Mouse (Mus musculus): ENCODE measurements at regions not wholly inside any gene's neighbourhood (a gene's known extent, or its start where the extent isn't known, plus 50 kb on each side); places are given as distances from the start of the nearest gene placed in this dataset.

DNA sequence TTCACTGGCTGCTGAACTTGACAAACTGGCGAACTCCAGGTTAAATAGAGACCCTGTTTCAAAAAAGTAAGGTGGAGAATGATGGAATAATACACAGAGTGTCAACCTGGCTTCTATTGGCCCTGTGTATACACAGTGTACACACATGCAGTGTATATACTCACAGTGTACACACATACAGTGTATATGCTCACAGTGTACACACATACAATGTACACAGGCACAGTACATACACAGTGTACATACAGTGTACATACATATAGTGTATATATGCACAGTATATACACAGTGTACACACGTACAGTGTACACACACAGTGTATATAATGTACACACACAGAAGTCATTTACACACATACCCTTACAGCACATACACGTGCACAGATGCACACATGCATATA is 52.4 kb upstream of the Aldh1b1 start:
- intact Hi-C loops (cut with DNase I): no loop called here
- DNase-seq (ENCODE audit: low spot score in 2 of 2): no peak

DNA sequence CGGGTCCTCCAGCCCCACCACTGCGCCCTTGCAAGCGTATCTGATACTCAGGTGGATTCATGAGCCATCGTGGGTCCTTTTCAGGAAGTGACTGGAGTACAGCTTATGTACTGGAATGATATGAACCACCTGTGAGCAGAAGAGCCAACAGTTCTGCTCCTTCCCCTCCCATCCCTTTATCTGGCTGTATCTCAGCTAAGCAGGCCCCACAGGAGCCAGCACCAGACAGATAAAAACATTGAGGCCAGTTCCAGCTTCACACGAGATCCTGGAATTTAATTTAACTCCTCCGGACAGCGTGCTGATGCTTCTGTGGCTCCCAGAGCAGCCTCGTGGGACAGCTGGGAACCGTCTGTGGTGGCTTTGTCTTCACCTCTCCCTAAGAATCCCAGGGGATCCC is 53.1 kb upstream of the Aldh1b1 start:
- intact Hi-C loops (cut with DNase I): no loop called here
- DNase-seq (ENCODE audit: low spot score in 2 of 2): no peak

DNA sequence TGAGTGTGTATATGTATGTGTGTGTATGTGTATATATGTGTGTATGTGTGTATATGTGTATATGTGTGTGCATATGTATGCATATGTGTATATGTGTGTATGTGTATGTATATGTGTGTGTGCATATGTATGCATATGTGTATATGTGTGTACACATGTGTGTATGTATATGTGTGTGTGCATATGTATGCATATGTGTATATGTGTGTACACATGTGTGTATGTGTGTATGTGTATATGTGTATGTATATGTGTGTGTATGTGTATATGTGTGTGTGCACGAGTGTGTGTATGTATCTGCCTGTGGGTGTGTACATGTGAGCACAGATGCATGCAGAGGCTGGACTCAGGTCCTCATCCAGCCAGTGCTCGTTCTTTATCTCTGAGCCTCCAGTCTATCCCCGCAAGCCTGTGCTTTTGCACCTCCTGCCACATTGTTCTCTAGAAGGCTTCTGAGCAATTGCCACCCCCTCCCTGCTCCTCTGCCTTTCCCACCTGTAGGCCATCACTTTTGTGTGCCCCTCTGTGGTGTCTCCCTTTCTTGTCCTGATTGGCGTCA is 53.9 kb upstream of the Aldh1b1 start:
- DNase-seq (ENCODE audit: low spot score in 2 of 2): no peak
- intact Hi-C loops (cut with DNase I): no loop called here

DNA sequence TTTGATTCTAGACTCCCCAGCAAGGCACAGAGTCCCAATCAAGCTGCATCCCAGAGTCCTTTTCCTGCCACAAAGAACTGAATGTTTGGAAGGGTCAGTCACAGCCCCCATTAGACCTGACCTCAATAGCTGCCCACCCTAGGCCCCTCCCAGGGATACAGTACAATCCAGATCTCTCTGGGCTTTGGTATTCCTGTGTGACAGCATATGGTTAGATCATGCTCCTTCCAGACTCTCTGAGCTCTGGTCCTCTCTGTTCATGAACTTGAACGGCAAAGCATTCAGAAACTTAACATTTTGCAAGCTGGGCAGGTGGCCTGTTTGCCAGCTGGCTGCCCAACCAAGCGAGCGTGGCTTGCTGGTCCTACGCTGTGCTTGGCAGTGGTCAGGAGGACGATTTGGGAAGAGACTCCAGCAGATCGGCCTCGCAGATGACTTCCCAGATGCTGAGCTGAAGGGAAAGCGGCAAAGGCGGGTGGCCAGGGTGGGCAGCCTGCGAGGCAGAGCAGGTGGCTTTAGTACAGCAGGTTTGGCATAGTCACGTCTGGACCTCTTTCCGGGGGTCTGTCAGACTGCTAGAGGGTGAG is 58.0 kb upstream of the Aldh1b1 start:
- DNase-seq (ENCODE audit: low spot score in 2 of 2): no peak
- intact Hi-C loops (cut with DNase I): no loop called here

DNA sequence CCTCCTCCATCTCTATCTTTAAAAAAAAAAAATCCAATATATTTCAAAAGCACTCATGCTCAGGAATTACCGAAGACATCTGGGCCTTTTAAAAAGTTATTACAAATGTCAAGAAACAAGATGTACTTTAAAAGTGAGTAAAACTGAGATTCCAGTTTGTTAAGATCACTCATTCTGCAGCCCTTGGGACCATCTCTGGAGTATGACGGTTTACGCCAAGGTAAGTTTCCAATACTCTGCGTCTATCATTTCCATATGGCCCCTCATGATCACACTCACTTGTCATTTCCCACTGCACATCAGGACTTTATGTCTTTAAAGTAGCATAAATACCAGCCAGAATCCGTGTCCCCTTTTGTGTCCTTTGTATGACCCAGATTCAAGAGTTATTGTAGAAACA is 58.5 kb upstream of the Aldh1b1 start:
- no peak for DNase-seq (ENCODE audit: low spot score in 2 of 2)
- intact Hi-C loops (cut with DNase I): no loop called here

DNA sequence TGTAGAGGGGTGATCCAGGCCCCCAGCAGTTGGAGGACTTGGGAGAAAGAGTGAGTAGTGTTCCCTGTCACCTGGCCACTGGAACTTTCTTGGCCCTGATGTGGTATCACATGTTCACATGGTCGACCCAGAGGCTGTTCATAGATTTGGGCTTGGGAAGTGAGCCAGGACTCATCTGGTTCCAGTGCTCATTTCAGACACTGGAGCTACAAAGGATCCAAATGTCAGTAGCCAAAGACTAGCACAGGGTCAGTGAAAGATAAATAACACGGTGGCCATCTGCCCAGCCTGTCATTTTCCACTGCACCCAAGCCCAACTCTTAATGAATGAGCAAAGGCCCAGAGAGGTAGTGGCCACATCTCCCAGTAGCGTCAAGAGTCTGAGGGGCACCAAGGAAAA is 59.1 kb upstream of the Aldh1b1 start:
- intact Hi-C loops (cut with DNase I): no loop called here
- no peak for DNase-seq (ENCODE audit: low spot score in 2 of 2)

DNA sequence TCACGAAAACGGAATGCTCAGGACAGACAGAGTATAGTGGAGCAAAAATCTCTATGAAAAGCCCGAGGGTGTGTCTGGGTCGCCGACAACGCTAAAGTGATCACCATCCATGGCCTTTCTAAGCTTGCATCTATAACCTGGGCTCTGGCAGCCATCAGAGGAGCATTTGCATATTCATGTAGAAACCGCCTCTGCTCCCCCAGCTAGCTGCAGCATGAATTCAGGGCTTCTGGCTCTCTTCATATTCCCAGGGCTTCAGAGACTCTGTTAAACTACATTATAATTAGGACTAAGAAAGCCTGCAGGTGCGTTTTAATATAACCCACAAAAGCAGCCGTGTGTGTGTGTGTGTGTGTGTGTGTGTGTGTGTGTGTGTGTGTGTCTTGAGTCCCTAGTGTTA is 59.7 kb upstream of the Aldh1b1 start:
- DNase-seq (ENCODE audit: low spot score in 2 of 2): no peak
- intact Hi-C loops (cut with DNase I): no loop called here

GRCm38 (mm10) chr4:45738746-45739145 is 60.1 kb upstream of the Aldh1b1 start:
- intact Hi-C loops (cut with DNase I): no loop called here
- no peak for DNase-seq (ENCODE audit: low spot score in 2 of 2)

DNA sequence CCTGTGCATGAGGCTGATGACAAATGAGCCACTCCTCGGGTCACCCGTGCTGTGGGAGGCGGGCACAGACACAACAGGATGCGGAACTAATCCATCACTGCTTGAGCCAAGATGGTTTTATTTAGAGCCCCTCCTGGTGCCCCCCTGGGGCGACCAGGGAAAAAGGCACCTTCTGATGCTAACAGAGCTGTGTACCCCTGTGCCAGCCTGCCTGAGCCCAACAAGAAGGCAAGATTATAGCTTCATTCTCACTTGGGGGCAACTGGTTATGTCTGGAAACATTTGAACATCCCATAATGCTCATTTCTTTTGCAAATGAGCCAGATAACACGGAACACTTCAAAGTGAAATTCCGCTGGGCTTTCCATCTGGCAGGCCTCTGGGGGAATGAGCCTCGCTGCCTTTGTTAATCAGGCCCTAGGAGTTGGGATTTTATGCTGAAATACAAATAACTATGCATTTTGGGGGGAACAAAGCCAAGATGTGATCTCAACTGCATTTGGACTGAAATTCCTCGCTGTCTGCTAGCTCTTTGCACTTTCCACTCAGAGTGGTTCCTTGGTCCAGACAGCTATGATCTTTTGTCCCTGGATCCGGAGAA is 62.5 kb upstream of the Aldh1b1 start:
- DNase-seq (ENCODE audit: low spot score in 2 of 2): no peak
- intact Hi-C loops (cut with DNase I): no loop called here

DNA sequence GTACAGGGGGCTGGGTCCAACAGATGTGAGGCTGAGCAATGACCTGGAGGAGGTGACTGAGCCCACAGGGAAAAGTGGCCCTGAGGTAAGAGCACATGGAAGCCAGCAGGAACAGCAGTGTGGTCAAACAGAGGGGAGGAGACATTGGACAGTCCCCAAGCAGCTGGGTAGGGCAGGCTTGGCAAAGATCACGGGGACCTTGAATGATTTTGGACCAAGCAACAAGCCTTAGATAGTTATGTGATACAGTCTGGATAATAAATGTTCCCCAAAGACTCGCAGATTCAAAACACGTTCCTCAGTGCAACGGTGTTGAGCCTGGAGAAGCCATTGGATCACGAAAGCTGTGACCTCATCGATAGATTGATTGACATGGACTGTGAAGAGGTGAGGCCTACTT is 64.8 kb upstream of the Aldh1b1 start:
- intact Hi-C loops (cut with DNase I): no loop called here
- DNase-seq (ENCODE audit: low spot score in 2 of 2): no peak

- no peak for DNase-seq (ENCODE audit: low spot score in 2 of 2)
- intact Hi-C loops (cut with DNase I): no loop called here
Observed at GRCm38 (mm10) chr4:45730862-45731831, 67.7 kb upstream of the Aldh1b1 start.

DNA sequence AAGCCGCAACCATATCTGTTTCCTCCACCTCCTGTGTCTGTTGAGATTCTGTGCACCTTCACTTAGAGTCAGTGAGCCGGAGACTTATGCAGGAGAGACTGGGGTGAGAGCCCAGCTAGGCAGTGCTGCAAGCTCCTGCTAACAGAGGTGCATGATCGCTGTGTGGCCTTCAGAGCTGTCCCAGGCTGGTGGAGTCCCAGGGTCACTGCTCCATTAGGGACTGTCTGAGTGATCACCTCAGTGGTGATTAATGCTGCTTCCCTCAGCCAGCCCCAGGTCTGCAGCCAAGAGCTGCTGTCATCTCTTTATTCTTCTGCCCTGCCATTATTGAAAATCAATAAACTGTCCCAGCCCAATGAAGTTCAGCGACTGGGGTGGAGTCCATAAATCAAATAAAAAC is 69.0 kb upstream of the Aldh1b1 start:
- intact Hi-C loops (cut with DNase I): no loop called here

GRCm38 (mm10) chr4:45728825-45729224 is 70.0 kb upstream of the Aldh1b1 start:
- no peak for DNase-seq (ENCODE audit: low spot score in 2 of 2)
- intact Hi-C loops (cut with DNase I): no loop called here

More for the DNA sequence above, 69.0 kb upstream of the Aldh1b1 start:
- no peak for DNase-seq (ENCODE audit: low spot score in 2 of 2)

DNA sequence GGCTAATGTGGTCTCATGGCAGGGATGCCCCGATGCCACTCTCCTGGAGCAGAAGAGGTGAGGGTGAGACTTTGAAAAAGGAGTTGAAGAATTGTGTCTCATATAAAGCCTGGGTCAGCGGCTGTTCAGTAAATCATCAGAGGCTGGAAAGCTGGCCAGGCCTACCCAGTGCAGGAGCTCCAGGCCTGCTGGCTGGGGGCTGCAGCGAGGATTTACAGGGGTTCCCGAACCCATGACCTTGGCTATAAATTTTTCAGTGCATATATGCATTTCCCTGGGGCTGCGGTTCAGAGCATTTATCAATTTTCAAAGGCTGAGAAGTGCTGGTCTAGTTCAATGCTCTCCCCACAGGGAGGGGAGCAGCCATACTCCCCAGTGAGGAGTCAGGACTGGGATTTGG is 70.9 kb upstream of the Aldh1b1 start:
- no peak for DNase-seq (ENCODE audit: low spot score in 2 of 2)
- intact Hi-C loops (cut with DNase I): no loop called here

GRCm38 (mm10) chr4:45727474-45727873 is 71.3 kb upstream of the Aldh1b1 start:
- intact Hi-C loops (cut with DNase I): no loop called here
- DNase-seq (ENCODE audit: low spot score in 2 of 2): no peak

DNA sequence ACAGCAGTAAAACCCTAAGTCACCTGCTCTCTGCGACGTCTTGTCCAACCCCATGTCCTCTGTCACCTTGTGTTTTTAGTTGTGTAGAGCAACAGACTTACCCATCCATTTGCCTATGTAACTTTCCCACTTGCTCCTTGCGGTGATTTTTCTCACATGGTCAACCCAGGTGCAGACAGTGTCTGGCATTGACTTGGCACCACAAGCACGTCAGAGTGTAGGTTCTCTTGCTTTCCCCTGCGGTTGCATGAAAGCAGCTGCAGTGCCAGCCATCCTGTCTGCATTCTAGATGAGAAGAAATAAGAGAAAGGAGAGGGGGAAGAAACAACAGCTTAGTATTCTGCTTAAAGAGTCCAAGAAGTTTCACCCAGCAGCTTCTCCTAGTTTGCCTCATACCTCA is 72.0 kb upstream of the Aldh1b1 start:
- DNase-seq (ENCODE audit: low spot score in 2 of 2): no peak
- intact Hi-C loops (cut with DNase I): no loop called here

GRCm38 (mm10) chr4:45725055-45725910 is 73.5 kb upstream of the Aldh1b1 start:
- intact Hi-C loops (cut with DNase I): no loop called here
- no peak for DNase-seq (ENCODE audit: low spot score in 2 of 2)

GRCm38 (mm10) chr4:45720352-45720751 is 78.5 kb upstream of the Aldh1b1 start:
- intact Hi-C loops (cut with DNase I): no loop called here
- DNase-seq (ENCODE audit: low spot score in 2 of 2): no peak

- intact Hi-C loops (cut with DNase I): no loop called here
- DNase-seq (ENCODE audit: low spot score in 2 of 2): no peak
Observed at GRCm38 (mm10) chr4:45719564-45719963, 79.3 kb upstream of the Aldh1b1 start.

DNA sequence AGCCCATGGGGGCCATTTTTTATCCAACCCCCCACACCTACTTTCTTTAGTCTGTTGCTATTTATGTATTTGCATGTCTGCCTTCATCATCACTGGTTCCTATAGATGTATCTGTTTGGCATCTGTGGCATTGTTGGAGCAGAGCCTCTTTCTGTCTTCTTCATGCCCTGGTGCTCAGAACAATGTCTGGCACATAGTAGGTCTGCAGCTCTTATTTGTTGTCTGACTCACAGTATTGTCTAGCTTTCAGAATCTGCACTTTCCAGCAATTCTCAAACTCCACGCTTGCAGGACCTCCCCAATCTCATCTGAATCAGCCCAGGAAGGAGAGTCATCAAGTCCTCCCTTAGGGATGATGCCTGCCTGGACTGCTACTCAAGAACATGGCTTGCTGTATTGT is 82.9 kb upstream of the Aldh1b1 start:
- no peak for DNase-seq (ENCODE audit: low spot score in 2 of 2)
- intact Hi-C loops (cut with DNase I): no loop called here
